Mouse (Mus musculus): ENCODE measurements at regions not wholly inside any gene's neighbourhood (a gene's known extent, or its start where the extent isn't known, plus 50 kb on each side); places are given as distances from the start of the nearest gene placed in this dataset.
A peak's percentile ranks its signal among the peaks of the same experiment; 100 is the strongest.
"Not testable (repeated sequence)": the region's sequence is repeated elsewhere in the genome, so short reads cannot be mapped to it uniquely, and the experiment has no call there.

DNA sequence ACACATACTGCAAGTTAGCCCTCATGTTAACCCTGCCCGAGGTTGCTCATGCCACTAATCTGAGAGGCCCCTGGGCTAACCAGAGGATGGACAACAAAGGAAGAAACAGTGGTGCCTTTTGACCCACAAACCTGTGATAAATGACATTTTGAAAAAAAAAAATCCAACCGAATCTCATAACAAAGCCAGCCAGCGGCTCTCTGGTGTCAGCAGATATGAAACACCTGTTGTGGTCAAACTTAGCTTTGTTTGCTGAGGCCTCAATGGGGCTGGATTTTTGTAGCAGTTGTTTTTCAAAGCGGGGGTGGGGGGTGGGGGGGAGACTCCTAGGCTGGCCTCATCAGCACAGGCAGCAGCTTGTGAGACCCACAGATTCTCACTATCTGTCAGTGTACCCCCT is 133.0 kb downstream of the Katnal1 start:
- H3K4me3 ChIP-seq, result no peak overlapping the region
- H3K27ac ChIP-seq, result no peak overlapping the region
- H3K9me3 ChIP-seq, result no peaks in the 10 kb centered on the region
- WGBS, result 58% methylated on average over 4 of the region's 4 CpGs
- H3K4me1 ChIP-seq, result peaks cover 48% of the 10 kb centered on the region
- no peaks in the 10 kb centered on the region for H3K36me3 ChIP-seq (replicated peaks)
- peaks cover 9% of the 10 kb centered on the region for H3K27me3 ChIP-seq (ENCODE audit: poor library complexity, severe bottlenecking)
- no peak for DNase-seq (ENCODE audit: extremely low spot score, low spot score)

DNA sequence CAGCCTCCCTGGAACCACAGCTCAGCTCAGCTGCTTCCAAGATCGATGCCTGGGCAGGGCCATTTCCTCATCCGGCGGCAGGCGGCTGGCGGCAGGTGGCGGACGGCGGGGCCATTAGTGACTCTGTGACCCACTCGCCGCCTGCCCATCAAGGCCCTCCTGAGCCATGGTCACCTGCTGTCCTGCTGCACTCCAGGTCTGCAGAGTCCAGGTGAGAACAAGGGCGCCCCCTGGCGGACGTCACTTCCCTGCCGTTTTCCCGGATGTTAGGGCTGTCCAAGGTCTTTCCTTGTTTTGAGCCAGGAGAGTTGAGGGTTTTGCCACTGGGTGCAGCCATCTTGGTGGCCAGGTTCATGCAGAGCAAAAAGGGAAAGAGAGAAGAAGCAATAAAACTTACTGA is 134.7 kb downstream of the Katnal1 start:
- H3K4me3 ChIP-seq, result no peak overlapping the region
- H3K27ac ChIP-seq, result no peak overlapping the region
- peaks cover 10% of the 10 kb centered on the region for H3K27me3 ChIP-seq (ENCODE audit: poor library complexity, severe bottlenecking)
- peaks cover 52% of the 10 kb centered on the region for H3K4me1 ChIP-seq
- 41% methylated on average over 15 of the region's 15 CpGs for WGBS
- H3K36me3 ChIP-seq (replicated peaks), result no peaks in the 10 kb centered on the region
- DNase-seq (ENCODE audit: extremely low spot score, low spot score), result peak; percentile 66
- H3K9me3 ChIP-seq, result no peaks in the 10 kb centered on the region

DNA sequence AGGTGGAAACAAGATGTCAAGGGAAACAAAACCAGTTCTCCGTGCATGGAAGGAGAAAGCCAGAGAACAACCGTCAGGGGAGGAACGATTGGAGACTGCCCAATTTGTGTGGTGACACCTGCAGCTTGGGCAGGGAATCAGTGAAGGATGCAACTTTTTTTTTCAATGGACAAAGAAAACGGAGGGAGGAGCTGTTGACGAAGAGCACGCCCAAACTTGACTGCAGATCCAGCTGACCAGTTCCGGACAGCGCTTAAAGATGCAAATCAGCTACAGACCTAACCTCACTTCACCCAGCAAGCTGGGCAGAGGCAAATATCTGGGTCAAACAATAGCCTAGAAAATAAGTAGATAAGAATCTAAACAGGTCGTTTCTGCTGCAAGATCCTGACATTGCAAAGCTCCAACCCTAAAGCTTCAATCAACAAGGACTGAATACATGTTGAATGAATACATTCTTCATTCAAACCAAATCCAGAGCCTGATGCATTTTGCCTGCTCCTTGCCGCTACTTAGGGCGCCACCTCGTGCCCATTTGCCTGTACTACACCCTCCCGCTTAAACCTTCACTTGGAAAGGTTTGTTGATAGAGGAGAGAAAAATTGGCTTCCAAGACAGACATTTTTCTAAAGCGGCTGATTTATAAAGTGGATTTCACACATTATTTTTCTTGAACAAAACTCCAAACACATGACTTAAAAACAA is 136.2 kb downstream of the Katnal1 start:
- H3K36me3 ChIP-seq (replicated peaks), result no peaks in the 10 kb centered on the region
- H3K9me3 ChIP-seq, result no peaks in the 10 kb centered on the region
- 17% methylated on average over 14 of the region's 14 CpGs for WGBS
- H3K4me1 ChIP-seq, result peaks cover 48% of the 10 kb centered on the region
- DNase-seq (ENCODE audit: extremely low spot score, low spot score), result peak; percentile 82
- peaks cover 10% of the 10 kb centered on the region for H3K27me3 ChIP-seq (ENCODE audit: poor library complexity, severe bottlenecking)
- H3K27ac ChIP-seq, result no peak overlapping the region
- H3K4me3 ChIP-seq, result no peak overlapping the region

DNA sequence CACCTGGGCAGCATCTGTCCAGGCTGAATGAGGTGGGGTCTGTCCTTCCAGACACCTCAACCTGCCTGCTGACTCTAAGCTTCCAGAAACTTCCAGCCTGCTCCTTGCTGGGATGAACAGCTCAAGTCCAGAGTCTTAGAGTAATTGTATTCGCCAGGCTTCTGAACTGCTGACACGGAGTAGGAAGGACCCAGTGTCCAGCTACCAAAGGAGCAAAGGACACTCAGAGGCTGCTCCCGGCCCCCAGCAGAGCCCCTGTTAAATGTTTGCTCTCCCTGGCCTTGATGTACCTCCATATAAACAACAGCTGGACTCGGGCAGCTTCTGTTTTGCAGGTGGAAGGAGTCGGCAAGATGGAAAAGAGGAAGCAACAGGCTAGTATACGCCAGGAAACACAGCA is 137.5 kb downstream of the Katnal1 start:
- Histone ChIP-seq H3K4me1 (peaks cover 38% of the 10 kb centered on the region), H3K36me3 (replicated peaks) (no peaks in the 10 kb centered on the region), H3K27ac (no peak overlapping the region), H3K27me3 (ENCODE audit: poor library complexity, severe bottlenecking) (peaks cover 10% of the 10 kb centered on the region), H3K9me3 (no peaks in the 10 kb centered on the region), H3K4me3 (no peak overlapping the region)
- WGBS, result 87% methylated on average over 6 of the region's 6 CpGs
- DNase-seq (ENCODE audit: extremely low spot score, low spot score), result no peak

DNA sequence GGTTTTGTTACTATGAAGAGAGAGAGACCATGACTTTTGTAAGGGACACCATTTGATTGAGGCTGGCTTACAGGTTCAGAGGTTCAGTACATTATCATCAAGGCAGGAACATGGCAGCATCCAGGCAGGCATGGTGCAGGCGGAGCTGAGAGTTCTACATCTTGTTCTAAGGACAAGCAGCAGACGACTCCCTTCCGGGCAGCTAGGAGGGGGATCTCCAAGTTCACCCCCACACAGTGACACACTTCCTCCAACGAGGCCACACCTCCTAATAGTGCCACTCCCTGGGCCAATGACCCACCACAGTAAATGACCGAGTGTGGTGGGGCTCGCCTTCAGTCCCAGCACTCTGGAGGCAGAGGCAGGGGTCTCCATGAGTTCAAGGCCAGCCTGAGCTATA is 138.8 kb downstream of the Katnal1 start:
- peaks cover 10% of the 10 kb centered on the region for H3K27me3 ChIP-seq (ENCODE audit: poor library complexity, severe bottlenecking)
- peaks cover 29% of the 10 kb centered on the region for H3K4me1 ChIP-seq
- not testable (repeated sequence) for H3K9me3 ChIP-seq; H3K27ac ChIP-seq; DNase-seq (ENCODE audit: extremely low spot score, low spot score); H3K4me3 ChIP-seq; H3K36me3 ChIP-seq (replicated peaks)
- WGBS, result 85% methylated on average over 6 of the region's 6 CpGs

DNA sequence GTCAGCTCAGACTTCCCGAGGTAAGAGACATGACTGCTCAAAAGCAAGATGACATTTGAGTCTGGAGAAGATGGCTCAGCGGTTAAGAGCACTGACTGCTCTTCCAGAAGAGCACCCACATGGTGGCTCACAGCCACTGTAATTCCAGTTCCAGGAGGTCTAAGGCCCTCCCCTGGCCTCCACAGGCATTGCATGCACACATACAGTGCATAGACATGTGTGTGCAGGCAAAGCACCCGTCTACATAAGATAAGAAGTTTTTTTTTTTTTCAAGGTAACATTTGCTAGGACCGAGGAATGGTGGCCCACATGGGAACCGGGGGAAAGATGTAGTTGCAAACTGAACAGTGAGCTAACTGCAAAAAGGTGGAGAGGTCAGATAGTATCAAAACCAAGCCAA is 139.3 kb downstream of the Katnal1 start:
- no peak overlapping the region for H3K27ac ChIP-seq

DNA sequence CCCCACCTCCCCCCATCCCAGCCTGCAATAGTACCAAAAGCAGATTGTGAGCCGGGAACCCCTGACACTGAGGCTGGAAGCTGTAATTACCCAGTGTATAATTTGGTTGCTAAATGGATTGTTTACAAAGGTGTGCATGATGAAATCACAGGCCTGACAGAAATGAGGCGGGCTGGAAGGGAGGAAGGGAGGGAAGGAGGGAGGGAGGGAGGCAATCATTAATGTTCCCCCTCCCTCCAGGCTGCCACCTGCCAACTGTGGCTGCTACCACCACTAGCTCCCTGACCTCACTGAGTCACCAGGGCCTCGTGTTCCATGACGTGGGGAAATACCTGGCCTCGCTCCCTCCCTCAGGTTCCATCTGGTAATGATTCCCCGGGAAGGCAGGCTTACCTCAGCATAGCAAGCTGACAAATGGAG is 140.0 kb downstream of the Katnal1 start:
- Histone ChIP-seq H3K36me3 (replicated peaks) (no peaks in the 10 kb centered on the region), H3K4me1 (peaks cover 26% of the 10 kb centered on the region), H3K27ac (no peak overlapping the region), H3K9me3 (no peaks in the 10 kb centered on the region), H3K4me3 (no peak overlapping the region), H3K27me3 (ENCODE audit: poor library complexity, severe bottlenecking) (peaks cover 10% of the 10 kb centered on the region)
- 59% methylated on average over 6 of the region's 6 CpGs for WGBS
- no peak for DNase-seq (ENCODE audit: extremely low spot score, low spot score)

More for the DNA sequence above, 139.3 kb downstream of the Katnal1 start:
- 84% methylated on average over 5 of the region's 5 CpGs for WGBS
- H3K27me3 ChIP-seq (ENCODE audit: poor library complexity, severe bottlenecking), result peaks cover 10% of the 10 kb centered on the region
- no peaks in the 10 kb centered on the region for H3K36me3 ChIP-seq (replicated peaks)
- no peak for DNase-seq (ENCODE audit: extremely low spot score, low spot score)
- H3K9me3 ChIP-seq, result no peaks in the 10 kb centered on the region
- H3K4me3 ChIP-seq, result no peak overlapping the region
- H3K4me1 ChIP-seq, result peaks cover 29% of the 10 kb centered on the region

DNA sequence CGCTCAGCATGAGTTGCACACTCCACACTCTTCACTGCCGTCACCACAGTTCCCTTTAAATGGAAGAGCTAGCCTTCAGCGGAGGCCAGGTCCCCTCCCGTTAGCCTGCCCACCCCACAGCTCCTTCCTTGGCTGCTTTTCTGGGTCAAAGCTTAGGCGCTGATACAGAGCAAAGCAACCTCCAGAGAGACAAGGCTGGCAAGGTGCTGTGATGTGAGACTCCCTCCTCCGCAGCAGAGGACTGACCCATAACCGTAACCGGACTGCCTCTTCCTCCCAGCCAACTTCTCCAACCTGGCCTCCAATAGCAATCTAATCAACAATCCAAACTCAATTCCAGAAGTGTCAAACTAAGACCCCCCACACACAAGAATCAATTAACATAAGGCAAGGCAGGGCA is 140.4 kb downstream of the Katnal1 start:
- peaks cover 26% of the 10 kb centered on the region for H3K4me1 ChIP-seq
- peaks cover 10% of the 10 kb centered on the region for H3K27me3 ChIP-seq (ENCODE audit: poor library complexity, severe bottlenecking)
- DNase-seq (ENCODE audit: extremely low spot score, low spot score), result no peak
- WGBS, result 92% methylated on average over 8 of the region's 8 CpGs
- no peak overlapping the region for H3K27ac ChIP-seq
- H3K36me3 ChIP-seq (replicated peaks), result no peaks in the 10 kb centered on the region
- no peaks in the 10 kb centered on the region for H3K9me3 ChIP-seq
- H3K4me3 ChIP-seq, result no peak overlapping the region

DNA sequence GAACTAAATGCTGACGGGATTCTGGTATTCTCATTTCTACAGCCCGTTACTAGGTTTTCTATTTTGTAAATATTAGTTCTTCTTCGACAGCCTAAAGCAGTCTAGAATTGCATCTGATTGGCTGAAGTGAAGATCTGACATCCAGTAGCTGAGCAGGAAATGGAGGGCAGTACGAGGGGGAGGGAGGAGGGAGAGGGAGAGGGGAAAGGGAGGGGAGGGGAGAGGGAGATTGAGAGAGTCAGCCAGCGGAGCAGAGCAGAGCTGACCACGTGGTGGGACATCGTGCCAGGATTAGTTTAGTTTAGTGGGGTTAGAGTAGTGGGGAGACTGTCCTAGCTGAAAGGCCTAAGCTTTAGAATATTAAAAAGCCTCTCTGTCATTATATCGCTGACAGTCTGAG is 141.8 kb downstream of the Katnal1 start:
- H3K4me3 ChIP-seq, result no peak overlapping the region
- DNase-seq (ENCODE audit: extremely low spot score, low spot score), result no peak
- H3K4me1 ChIP-seq, result peaks cover 19% of the 10 kb centered on the region
- H3K36me3 ChIP-seq (replicated peaks), result no peaks in the 10 kb centered on the region
- no peaks in the 10 kb centered on the region for H3K9me3 ChIP-seq
- 56% methylated on average over 8 of the region's 8 CpGs for WGBS
- peaks cover 10% of the 10 kb centered on the region; the same call in 1 of the 2 replicates for H3K27me3 ChIP-seq (ENCODE audit: poor library complexity, severe bottlenecking)
- no peak overlapping the region for H3K27ac ChIP-seq

DNA sequence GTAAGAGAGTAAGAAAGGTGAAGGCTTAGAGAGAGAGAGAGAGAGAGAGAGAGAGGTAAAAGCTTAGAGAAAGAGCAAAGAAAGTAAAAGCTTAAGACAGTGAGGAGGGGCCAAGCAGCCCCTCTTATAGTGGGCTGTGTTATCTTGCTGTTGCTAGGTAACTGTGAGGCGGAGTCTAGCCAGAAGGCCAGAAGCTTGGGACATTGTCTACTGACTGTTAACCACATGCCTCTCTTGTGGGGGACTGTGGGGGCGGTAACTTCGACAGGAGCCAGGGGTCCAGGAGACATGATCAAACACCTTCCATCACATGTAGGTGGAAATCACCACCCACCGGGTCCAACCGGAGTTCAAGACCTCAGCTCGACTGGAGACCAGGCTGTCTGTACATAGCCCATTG is 148.0 kb downstream of the Katnal1 start:
- not testable (repeated sequence) for DNase-seq (ENCODE audit: extremely low spot score, low spot score); H3K4me3 ChIP-seq; H3K27me3 ChIP-seq (ENCODE audit: poor library complexity, severe bottlenecking); H3K36me3 ChIP-seq (replicated peaks); H3K9me3 ChIP-seq
- peaks cover 13% of the 10 kb centered on the region for H3K4me1 ChIP-seq
- 77% methylated on average over 6 of the region's 6 CpGs for WGBS
- H3K27ac ChIP-seq, result peak overlapping the region; percentile 65

DNA sequence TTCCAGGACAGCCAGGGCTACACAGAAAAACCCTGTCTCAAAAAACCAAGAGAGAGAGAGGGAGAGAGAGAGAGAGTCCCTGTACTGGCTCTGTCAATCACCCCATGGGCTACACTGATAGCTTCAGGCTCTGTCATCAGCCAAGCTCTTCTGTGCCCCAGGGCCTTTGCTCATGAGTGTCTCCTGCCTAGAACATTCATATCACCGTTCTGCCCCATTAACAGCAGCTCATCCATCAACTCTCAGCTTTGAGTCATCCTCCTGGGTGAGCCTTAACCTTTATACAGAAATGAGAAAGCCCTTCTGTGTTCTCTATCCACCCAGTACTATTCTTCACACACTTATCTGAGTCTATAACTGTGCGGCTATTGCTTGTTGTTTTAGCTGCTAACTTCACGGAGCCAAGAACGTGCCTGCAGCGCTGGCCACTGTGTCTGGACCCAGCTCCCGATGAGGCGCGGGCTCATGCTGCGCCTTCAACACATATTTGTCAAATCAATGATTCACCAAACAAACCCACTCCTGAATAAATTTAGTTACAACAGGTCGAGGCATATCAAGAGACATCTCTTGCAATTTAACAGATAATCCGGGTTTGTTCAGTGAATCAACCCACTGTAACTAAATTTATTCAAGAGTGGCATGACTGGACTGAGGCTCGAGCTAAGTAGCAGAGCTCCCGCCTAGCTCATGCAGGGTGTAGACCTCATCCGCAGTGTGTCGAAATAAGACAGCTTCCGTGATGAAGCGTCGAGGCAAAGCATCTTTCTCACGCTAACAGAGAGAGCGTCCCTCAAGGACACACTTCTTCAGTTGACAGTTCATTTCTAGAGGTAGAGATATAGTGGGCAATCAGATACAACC is 152.1 kb downstream of the Katnal1 start:
- H3K4me1 ChIP-seq, result peaks cover 13% of the 10 kb centered on the region
- no peaks in the 10 kb centered on the region for H3K36me3 ChIP-seq (replicated peaks)
- DNase-seq (ENCODE audit: extremely low spot score, low spot score), result no peak
- H3K4me3 ChIP-seq, result no peak overlapping the region
- WGBS, result 92% methylated on average over 20 of the region's 20 CpGs
- no peaks in the 10 kb centered on the region for H3K27me3 ChIP-seq (ENCODE audit: poor library complexity, severe bottlenecking)
- no peaks in the 10 kb centered on the region for H3K9me3 ChIP-seq
- H3K27ac ChIP-seq, result no peak overlapping the region

DNA sequence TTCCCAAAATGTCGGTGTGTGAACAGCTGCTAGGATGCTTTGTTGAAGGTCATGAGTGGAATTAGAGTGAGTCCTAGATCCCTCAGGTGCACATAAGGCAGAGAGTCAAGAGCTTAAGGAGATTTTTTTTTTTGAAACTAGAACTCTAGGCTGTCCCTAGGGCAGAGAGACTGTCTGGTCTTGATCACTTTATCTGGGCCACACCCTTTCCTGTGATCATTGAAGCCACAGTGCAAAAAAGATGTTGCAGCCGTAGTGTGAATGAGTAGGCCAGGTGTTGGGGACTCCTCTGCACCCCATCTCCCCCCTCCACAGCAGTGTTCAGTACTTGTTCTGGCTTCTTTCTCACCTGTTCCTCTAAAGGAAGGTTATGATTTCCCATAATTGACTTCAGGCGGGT is 153.9 kb downstream of the Katnal1 start:
- Histone ChIP-seq H3K4me1 (no peaks in the 10 kb centered on the region), H3K36me3 (replicated peaks) (no peaks in the 10 kb centered on the region), H3K27me3 (ENCODE audit: poor library complexity, severe bottlenecking) (no peaks in the 10 kb centered on the region), H3K27ac (no peak overlapping the region), H3K9me3 (no peaks in the 10 kb centered on the region), H3K4me3 (no peak overlapping the region)
- 87% methylated on average over 3 of the region's 3 CpGs for WGBS
- no peak for DNase-seq (ENCODE audit: extremely low spot score, low spot score)

DNA sequence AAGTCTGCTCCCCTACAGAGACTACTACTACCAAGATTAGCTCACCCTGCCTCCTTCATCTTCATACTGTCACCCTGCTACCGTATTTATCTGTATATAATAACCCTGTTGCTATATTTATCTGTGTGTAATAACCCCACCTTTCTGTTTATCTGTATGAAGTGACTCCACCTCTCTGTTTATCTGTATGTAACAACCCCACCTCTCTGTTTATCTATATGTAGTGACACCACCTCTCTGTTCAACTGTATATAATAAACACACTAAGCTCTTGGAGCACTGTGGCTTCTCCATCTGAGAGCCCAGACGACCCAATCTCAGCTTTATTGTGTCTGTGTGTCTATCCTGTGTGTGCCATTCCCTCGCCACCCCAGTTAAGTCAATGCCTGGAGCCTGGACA is 154.7 kb downstream of the Katnal1 start:
- Histone ChIP-seq H3K4me3 (no peak overlapping the region), H3K27ac (no peak overlapping the region), H3K4me1 (no peaks in the 10 kb centered on the region), H3K9me3 (no peaks in the 10 kb centered on the region), H3K36me3 (replicated peaks) (no peaks in the 10 kb centered on the region), H3K27me3 (ENCODE audit: poor library complexity, severe bottlenecking) (no peaks in the 10 kb centered on the region)
- DNase-seq (ENCODE audit: extremely low spot score, low spot score), result no peak
- 70% methylated on average over 3 of the region's 3 CpGs for WGBS
